Mouse (Mus musculus): ENCODE measurements around the gene Abraxas1.

- TF ChIP-seq POLR2A (IDR thresholded peaks at IDR 0.05; ENCODE audit: extremely low read depth, insufficient read depth, low read length) = no peak
- TF ChIP-seq CTCF (IDR thresholded peaks at IDR 0.05; ENCODE audit: extremely low read depth, insufficient read depth, low read length) = no peak
Observed at GRCm38 (mm10) chr5:100846599-100846920, 25.8 kb upstream of the Abraxas1 start.
